Mouse (Mus musculus) gonadal fat pad, adult 2 months (tissue): ENCODE results near the gene Galnt15. TPM values are rescaled to one million over a fixed set of nuclear protein-coding genes. Genes with fewer than 3 reads are reported as not detected.
A peak's percentile ranks its signal among the peaks of the same experiment; 100 is the strongest.
"Not testable (repeated sequence)": the region's sequence is repeated elsewhere in the genome, so short reads cannot be mapped to it uniquely, and the experiment has no call there.

ENCODE experiments used
- DNase-seq: peaks from one replicate; pipeline ENCODE4 v3.0.0-alpha.2; 2012; ENCODE audit warnings: low read depth
- polyA plus RNA-seq: library from polyadenylated mRNA; depleted of rRNA; stranded (reverse); fragments of >200 nt; gene quantifications from 2 replicates; pipeline ENCODE4 v1.2.3, GENCODE M21; 2012

Galnt15 gene
- polyA plus RNA-seq, 1 experiment: 14.4 TPM

DNA sequence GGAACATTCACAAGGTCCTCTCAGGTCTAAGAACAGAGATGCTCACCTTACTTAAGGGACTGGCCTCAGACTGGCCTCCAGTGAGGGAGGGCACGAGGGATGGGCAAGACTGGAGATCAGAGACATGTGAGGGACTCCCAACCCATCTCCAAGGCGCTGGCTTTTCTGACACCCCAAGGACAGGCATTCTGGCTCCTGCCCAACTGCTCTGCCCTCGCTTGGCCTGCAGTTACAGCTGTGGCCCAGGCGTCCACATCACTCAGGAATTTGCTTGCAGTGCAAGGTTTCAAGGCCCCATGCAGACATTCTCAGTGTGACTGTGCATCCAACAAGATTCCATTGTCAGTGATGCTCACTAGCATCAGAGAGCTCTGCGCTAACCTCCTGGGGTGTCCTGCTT, 7.7 kb downstream of the Galnt15 start:
- no peak for DNase-seq

DNA sequence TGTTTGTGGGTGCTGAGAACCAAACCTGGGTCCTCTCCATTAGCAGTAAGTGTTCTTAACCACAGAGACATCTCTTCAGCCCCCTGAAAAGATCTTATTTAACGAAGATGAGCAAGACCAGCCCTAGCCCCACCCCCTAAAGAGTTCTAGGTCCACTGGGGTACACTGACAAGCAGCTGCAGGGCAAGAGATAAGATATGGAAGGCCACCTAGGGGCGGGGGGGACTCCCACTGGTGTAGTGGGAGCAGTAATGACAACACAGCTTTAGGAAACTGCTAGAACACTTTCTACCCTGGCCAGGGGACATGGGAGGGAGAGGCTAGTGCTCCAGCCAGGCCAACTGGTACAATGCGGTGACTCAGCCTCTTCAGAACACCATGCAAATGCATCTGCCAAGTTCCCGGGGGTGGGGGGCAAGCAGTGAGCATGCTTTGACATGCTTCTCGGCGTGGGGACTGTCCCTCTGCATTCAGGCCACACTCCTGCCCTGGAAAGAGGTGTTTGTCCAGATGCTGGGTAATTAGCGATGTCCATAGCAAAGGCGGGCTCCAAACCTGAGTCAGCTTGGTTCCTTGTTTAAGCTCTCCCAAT, 9.0 kb downstream of the Galnt15 start:
- DNase-seq: no peak

DNA sequence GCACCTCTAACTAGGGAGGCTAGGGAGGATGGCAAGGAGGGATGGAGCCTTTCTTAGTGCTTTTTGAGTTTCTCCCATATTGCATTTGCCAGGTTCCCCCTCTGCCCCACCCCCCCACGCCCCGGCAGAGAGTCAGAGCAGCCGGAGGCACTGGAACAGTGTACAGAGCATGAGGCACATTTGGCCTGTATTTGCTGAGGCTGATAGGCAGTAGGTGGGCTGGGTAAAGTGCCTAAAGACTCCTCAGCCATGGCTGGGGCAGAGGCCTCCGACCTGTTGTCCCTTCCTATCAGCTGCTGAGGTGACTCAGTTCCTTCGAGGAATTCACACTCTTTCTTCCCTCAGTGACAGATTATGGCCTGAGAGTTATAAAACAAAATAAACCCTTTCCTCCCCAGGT, 13.3 kb downstream of the Galnt15 start:
- no peak for DNase-seq

DNA sequence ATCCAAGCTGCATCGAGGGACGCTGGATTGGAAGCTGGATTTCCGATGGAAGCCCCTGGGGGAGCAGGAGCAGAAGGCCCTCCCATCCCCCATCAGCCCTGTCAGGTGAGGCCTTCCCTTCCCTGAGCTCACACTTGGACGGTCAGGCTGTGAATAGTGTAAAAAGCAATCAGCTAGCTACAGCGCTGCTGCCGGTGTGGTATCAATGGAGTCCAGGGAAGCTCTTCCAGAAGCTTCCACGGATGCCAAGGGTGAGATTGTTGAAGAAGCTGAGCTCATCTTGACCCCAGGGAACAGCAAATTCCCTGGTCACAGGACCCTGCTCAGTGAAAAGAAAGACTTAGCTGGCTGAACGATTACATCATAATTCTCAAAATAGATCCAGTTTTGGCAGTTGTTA, 17.6 kb downstream of the Galnt15 start:
- DNase-seq: no peak

DNA sequence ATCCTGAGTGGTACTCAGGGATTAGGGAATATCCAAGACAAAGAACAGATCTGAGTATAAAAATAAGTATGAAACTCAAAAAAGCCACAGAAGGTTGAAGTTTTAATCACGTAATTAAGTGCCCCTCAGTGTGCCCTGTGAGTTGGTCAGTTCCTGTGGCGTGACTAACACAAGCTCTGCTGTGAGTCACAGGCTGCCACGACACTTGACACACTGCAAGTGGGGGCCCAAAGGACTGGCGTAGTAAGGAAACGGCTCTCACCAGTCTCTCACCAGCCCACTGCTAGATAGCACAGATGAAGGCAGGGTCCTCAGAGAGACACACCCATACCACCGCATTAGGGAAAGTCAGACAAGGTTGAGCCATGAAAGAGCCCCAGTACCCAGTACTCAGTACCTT, 21.4 kb downstream of the Galnt15 start:
- DNase-seq: no peak

DNA sequence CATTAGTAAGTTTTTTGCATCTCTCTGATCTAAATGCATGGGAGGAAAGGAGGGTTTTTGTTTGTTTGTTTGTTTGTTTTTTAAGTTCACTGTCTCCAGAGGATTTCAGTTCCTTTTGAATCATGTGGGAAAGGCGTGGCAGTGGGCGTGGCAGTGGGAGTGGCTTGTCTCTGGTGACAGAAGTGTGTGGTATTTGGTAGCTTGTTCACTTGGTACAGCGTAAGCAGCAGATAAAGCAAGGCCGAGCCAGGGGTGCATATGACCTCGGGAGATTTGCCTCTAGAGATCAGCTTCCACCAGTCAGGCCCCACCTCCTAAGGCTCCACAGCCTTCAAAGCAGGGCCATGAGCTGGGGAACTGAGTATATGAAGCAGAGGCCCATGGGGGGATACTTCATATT, 25.1 kb downstream of the Galnt15 start:
- DNase-seq: no peak

DNA sequence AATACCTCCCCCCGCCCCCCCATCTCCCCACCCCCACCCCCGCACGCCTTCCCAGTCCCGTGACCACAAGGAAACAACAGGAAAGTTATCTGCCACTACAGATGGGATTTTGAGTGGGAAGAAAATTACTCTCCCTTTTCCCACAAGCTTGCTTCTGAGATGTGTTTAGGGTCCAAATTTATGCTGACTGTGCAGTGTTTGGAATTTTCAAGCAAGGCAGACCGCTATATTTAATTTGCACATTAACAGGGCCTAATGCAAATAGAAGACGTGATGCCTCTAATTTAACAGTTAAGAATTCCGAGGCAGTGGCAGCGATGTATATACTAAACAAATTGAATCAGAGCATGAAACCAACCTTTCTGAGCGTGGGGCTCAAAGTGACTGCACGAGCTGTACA, 26.0 kb downstream of the Galnt15 start:
- DNase-seq: no peak

DNA sequence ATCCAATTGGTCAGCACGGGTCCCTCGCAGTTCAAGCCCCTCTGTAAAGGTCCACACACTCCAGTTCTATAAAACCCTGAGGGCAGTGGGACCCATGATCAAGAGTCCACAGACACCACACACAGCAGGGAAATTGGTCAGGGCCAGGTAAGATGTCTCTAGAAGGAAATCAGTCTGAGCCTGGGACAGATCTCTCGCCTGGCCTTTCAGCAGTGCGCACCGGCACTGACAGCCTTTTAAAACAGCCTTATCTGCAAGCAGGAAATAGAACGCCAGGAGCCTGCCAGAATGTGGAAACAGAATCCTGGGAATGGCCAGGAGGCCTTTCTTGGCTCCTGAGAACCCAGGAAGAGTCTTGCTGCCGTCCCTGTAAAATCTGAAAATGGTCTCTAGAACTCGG, 27.0 kb downstream of the Galnt15 start:
- no peak for DNase-seq

DNA sequence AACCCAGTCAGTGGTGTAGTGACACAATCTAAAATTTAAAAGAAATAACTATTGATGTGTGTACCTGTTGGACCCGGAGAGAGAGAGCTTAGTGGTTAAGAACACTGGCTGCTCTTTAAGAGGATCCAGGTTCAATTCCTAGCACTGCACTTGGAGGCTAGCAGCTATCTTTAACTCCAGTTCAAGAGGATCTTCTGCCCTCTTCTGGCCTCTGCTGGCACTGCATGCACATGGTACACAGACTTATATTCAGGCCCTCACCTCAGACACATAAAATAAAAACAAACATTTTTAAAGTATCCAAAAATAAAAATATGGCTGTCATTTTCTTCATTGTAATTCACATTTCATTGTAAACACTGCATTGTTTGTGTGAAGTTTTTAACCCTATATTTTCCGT, 27.9 kb downstream of the Galnt15 start:
- no peak for DNase-seq

DNA sequence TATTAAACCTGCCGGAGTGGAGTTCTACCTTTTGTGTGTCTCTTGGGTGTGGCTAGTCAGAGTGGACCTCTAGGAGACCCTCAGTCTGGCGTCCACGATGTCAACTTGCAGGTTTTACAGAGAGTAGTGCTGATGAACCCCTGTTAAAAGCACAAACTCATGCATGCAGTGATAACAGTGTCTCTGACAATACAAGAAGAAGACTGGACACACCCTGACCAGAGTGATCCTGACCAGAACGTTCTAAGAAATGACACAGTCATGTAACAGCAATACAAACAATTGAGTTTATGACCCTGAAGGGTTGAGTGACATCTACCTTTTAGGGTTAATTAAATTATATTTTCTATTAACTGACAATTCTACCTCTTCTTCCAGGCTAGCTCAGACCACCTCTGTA, 28.9 kb downstream of the Galnt15 start:
- no peak for DNase-seq

DNA sequence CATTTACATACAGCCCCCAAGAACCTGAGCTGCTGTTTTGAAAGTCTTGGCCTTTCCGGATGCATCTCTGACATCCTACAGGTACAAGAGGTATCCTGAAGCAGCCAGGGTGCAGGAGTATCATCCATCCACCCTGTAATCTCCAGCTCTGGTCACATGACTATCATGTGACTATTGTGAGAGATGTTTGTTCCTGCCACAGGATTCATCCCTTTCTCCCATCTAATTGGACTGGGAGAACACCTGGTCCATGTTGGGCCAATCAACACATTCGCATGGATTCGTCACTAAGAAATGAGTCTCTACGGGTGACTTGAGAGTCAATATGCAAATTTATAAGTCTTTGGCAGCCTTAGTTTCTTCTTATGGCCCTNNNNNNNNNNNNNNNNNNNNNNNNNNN, 32.6 kb downstream of the Galnt15 start:
- no peak for DNase-seq

DNA sequence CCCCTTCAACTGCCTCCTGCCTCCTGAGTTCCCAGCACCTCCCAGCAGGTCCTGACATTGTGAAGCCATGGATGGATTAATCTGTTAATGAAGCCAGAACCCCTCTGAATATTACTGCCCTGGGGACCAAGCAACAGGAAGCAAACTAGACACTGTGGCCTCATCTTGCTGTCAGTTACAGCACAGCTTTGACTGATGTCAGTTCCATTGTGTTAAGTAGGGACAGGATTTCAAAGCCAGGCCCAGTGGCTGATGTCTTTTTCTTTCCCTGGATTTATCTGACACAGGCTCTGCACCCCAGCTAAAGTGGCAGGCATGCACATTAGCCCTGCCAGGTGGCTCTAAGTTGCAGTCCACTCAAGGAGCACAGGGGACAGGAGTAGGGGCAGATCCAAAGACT, 44.0 kb downstream of the Galnt15 start:
- no peak for DNase-seq

DNA sequence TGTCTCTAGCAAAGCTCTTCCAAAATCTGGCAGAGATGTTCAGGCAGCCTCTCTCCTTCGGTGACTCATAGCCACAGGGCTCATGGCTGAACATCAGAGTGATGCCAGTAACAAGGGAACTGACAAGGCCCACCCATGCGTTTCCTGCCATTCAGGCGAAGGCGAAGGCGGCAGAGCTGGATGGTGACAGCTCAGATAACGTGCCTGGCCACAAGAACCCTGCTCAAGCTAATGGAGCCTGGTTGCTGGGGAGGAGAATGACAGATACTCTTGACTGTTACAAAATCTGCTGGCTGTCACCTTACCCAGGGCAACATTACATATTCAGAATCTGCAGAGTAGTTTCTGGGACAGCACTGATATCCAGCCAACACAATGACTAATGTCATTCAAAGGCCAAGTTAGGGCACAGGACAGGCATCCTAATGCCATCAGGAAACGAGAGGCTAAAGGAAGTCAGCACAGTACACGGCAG, 44.5 kb downstream of the Galnt15 start:
- no peak for DNase-seq

DNA sequence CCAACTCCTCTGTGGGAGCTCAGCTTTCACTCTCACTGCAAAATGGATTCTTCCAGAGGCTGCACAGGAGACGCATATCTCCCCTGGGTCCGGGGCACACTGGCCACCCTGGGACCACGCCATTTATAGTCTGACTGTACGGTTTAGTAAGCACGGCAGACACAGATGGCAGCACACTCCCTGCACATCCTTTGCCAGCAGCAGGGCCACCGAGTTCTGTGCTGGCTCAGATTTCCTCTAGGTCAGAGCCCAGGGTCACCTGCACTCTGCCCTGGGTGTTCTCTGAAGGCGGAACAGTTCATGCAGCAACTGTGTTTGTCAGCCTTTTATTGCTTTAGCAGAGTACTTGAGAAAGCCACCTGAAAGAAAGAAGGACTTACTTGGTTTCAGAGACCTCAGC, 45.1 kb downstream of the Galnt15 start:
- no peak for DNase-seq

DNA sequence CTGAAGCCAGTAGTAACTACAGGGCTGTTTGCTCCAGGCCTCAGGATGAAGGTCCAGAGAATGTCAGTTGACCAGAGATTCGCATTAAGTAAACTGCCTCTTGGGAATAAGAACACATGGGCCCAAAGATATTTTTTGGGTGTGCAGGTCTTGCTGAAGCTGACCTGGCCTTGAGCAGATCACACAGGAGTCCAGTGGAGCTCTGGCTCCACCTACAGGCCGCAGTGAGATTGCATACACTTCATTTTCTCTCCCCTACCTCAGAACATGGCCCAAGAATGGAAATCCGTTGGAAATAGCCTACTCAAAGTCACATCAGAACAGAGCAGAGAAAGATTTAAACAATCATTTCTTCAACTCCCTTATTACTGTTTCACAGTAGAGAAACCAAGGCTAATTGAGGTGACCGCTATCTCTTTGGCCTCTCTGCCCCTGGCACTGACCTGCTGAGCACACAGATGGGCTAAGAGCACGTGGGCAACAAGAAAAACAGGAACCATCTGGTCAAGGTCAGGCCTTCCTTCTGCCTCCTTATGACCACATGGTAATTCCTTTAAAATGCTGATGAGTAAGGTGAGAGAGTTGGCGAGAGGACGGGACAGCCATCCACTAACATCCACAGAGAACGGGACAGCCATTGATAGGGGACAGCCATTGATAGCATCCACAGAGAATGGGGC, 48.2 kb downstream of the Galnt15 start:
- DNase-seq: no peak

DNA sequence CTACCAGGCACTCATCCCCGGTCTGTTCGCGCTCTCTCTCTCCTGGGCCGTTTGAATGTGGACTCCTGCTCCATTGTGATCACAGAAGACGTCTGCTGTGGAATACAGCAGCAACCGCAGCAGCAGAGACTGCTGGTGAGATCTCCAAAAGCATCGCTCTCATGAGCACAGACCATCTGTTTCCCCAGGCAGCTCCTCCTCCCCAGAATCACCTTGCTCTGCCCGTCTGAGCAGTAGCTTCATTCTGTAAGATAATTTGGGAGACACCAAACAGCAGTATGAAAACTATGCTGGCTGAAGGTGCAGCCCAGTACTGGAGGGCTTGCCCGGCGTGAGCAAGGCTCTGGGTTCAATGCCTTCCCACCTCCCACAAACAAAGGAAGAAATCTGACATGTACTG, 52.2 kb downstream of the Galnt15 start:
- DNase-seq: no peak

DNA sequence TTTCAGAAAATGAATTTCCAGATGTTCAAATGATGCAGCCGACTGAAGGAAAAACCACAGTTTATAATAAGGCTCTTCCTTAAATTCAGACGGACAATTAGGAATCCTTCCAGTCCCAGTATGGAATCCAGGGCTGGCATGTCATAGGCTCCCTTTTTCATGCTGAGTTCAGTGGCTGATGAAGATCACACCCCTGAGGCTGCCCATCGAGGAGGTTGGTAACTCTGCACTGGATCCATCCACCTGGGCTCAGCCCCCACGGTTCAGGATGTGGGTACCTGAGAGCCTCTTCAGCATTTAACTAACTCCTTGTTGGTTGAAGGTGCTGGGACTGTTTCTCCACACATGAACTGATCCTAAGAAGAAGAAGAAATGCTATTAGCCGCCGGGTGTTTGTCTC, 54.1 kb downstream of the Galnt15 start:
- no peak for DNase-seq

DNA sequence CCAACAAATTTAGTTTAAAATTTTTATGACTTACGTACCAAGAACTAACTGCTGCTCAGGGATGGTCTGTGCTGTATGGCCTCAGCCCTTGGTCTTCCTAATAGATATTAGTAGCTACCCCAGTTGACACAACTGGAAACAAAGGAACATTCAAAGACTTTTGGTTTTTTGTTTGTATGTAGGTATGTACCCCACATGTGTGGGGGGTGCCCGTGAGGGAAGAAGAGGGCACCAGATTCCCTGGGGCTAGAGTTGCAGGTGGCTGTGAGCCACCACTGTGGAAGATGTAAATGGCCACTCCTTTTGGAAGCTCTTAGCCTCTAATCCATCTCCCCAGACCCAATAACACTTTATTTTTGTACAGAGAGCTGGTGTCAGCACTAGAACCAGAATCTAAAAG, 54.7 kb downstream of the Galnt15 start:
- DNase-seq: no peak

DNA sequence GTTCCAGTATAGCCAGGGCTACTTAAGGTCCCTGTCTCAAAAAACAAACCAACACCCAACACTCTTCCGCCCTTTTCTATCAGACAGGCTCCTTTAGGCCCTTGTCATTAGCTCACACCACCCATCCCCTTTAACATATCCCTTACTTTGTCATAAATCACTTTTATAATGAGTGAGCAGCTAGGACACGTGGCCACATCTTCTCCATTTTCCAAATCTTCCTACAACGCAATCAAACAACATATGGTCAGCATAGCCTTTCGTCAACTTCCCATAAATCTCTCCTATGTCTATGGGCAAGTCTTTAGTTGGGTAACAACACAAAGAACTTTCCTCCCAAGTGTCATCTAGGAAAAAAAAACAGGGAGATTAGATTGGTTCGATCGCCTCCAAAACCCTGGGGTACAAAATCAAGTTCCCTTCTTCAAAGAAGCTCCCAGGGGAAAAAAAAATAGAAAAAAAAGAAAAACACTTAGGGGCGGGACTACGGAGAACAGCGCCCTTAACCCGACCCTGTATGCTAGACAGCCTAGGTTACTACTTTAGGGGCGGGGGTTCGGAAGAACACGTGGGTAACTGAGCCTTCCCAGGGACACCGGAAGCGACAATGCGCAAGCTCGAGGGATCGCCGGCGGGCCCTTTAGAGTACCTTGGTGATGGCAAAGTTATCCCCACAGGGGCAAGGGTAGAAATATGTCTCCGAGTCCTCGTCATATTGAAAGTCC, 56.1 kb downstream of the Galnt15 start, which contains the start of gene Oxnad1:
Gene Oxnad1, plus strand, starts transcription at position 614 of the 725 bp plus-strand sequence.
- DNase-seq: peak; percentile 52

DNA sequence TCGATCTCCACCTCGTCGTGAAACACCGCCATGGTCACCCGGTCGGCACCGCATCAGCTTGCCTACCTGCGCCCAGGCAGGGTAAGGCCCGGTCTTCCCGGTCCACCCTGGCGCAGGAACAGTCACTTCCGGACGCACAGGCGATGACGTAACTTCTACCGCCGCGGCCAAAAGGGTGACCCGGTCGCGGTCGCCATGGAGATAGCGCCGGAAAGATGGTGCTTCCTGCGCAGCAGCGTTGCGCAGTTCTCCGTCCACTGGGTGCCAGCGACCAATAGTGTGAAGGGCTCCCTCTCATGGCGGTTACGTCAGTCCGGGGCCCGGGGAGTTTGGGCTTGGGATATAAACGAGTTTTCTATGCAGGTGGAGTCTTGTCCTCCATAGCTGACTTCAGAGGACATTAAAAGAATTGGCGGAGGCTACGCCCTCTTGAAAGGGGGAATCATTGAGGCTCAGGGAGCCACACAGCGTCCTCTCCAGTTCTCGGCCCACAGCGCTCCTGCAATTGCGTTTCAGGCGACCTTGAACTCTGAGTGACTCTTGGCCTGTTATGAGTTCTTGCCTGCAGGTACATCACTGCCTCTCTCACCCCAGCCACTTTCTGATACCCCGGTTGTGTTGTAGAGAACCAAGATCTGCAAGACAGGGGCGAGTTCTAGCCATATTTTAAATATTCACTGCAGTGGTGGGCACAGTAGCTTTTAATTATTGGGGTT, 56.9 kb downstream of the Galnt15 start, which contains the start of gene Dph3:
Gene Dph3, minus strand, starts transcription at position 244 of the 716 bp plus-strand sequence.
- DNase-seq: peak; percentile 83

DNA sequence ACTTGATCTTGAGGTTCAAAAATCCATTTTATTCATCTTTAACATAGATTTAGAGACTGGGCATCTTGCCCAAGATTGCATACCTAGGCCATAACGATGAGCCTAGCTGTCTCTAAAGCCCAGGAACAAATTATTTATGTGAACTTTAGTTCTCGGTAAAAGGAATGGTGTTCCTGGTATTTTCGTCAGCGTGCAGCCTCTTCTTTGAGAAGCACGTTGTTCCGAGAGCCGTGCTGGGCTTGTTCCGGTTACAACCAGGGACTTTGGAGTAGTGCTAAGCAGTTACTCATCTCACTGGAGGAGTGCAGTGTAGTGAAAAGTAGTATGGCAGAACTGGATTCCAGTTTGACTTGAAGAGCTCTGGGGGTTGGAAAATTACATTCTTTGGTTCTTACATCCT, 57.4 kb downstream of the Galnt15 start:
- no peak for DNase-seq

DNA sequence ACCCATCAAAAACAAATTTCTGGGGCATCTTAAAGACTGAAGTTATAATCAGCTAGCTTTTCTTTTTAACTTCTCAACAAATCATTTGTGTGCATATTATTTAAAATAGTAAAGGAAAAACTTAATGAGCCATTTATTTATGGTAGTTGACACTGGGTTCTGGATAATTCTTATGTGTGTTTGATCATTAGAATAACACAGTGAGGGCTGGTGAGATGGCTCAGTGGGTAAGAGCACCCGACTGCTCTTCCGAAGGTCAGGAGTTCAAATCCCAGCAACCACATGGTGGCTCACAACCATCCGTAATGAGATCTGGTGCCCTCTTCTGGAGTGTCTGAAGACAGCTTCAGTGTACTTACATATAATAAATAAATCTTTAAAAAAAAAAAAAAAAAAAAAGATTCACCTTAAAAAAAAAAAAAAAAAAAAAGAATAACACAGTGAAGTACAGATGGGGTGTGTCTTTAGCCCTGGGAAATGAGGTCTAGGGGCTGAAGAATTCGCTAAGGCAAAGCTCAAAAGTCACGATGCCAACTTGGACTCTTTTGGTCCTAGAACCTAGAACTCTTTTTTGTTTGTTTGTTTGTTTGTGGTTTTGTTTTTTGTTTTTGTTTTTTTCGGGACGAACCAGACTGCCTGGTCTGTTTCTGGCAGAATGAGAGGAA, 58.9 kb downstream of the Galnt15 start:
- not testable (repeated sequence) for DNase-seq
